Mouse (Mus musculus) adrenal gland, adult 2 months (tissue): Measurements from ENCODE around the gene Cd101. TPM values are rescaled to one million over a fixed set of nuclear protein-coding genes. Genes with fewer than 3 reads are reported as not detected.
A peak's percentile ranks its signal among the peaks of the same experiment; 100 is the strongest.

Experiments used
- DNase-seq: peaks from one replicate; pipeline ENCODE4 v3.0.0; 2021
- polyA plus RNA-seq: library from polyadenylated mRNA; depleted of rRNA; stranded (reverse); fragments of >200 nt; gene quantifications from 2 replicates; pipeline ENCODE4 v1.2.3, GENCODE M21; 2012
- total RNA-seq, 2 experiments: library from RNA; stranded (reverse); gene quantifications; 2 replicates each; pipeline ENCODE4 v1.2.3; 2021

Cd101 gene
- total and polyA plus RNA-seq, 3 experiments, result 0.04 to 0.24 (median 0.20) TPM

GRCm38 (mm10) chr3:101003575-101004356 lies 25.6 kb downstream of the Cd101 start:
- no peak for DNase-seq

DNA sequence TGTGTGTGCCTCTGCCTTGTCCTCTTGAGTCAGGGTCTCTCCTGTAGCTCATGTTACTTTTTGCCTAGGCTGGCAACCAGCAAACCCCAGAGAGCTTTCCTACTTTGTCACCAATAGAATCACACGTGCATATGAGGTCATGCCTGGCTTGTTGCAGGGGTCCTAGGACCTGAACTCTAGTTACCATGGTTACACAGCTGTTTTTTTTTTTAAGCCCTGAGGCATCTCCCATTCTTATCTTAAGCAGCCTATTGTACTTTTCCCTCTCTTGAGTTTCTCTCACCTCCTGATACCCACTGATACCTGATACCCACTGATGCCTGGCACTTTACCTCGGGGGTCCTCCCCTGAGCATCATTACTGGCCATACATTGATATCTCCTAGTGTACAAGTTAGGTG lies 29.6 kb downstream of the Cd101 start:
- no peak for DNase-seq

DNA sequence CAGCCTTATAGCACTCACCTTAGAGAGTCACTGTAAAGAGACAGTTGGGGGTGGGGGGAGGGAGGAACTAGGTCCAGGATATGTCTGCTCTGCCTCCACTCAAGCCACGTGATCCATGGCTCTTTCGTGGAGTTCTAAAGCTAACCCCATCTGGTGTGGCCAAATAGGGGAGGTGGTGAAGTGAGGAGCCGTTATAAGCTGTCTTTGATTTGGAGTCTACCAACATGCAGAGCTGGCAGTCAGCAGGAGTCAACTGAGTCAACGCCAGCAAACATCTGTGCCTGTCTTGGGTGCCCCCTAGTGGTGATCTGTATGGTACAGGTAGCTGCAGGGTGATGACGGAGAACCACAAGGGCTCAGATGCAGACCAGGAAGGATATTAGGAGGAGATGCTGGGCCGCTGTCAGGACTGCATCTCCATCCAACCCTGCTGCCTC lies 30.4 kb downstream of the Cd101 start:
- peak; percentile 77 for DNase-seq

GRCm38 (mm10) chr3:100997785-100998570 lies 31.4 kb downstream of the Cd101 start:
- DNase-seq, result no peak

DNA sequence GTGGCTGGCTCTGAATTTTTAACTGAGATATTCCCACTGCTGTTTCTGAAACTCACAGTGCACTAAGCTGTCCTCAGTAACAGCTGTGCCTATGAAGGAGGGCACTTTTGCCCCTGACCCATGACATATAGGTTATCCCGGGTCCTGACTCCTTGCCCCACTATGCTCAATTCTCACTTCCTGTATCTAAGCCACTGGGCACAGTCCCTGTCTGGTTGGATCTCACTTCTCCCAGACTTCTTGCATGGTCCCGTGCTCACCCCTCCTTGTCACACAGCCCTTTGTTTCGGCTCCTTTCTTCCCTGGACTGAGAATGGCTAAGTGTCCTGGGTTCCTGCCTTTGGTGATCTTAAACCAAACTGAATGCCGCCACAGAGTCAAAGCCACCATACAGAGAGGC lies 35.1 kb downstream of the Cd101 start:
- DNase-seq, result no peak

GRCm38 (mm10) chr3:100993718-100994117 lies 35.6 kb downstream of the Cd101 start:
- DNase-seq, result peak; percentile 38

- DNase-seq, result no peak
Observed at GRCm38 (mm10) chr3:100993158-100993557, 36.2 kb downstream of the Cd101 start.

- no peak for DNase-seq
Observed at GRCm38 (mm10) chr3:100990231-100990630, 39.1 kb downstream of the Cd101 start.

DNA sequence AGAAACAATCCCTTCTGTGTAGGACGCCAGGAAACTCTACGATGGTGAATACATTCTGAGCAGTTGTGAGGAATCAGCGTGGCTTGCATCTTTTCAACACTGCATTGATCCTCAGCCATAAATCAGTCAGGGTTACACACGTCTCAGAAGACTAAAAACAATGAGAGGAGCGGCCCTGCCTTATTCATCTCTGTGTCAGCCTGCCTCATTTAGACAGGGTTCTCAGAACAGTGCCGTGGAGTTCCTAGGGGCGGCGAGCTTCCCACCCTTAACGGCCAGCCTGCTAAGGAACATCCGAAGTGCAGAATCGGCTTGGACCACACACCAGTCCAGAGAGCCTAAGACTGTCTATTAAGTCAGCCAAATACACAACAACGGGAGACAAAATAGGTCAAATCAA lies 39.9 kb downstream of the Cd101 start:
- no peak for DNase-seq

DNA sequence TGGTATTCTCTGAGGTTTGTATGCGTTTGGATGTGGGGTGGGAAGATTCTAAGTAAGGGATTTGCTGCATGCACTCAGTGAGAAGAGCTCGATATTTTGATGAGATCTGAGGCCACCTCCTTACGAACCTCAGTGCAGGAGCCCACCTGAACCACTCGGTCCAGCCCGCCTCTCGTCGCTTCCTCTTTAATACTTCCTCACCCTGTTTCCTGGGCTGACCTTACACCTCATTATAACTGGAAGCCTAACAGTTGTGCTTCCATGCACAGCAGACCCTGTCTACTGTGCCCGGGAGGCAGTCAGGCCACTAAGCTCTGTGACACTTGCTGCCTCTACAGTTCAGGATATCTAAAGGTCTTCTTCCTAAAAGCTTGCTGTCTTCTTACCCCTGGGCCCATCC lies 50.1 kb downstream of the Cd101 start:
- DNase-seq, result no peak

DNA sequence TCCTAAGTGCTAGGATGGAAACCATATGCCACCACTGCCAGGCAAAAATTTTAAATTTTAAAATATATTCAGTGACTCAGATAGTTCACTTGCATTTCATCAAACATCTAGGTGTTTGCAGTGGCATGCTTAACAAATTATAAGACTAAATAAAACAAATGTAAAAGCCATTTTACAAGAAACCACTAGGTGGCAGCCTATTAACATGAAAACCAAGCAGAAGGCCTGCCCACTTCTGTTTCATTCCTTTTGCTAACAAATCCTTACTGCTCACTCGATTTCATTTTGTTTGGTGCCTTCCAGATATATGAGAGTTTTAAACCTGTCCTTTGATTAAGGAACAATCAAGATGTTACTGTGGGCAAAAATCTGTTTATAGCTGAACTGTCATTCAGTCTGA lies 55.5 kb downstream of the Cd101 start:
- DNase-seq, result no peak

DNA sequence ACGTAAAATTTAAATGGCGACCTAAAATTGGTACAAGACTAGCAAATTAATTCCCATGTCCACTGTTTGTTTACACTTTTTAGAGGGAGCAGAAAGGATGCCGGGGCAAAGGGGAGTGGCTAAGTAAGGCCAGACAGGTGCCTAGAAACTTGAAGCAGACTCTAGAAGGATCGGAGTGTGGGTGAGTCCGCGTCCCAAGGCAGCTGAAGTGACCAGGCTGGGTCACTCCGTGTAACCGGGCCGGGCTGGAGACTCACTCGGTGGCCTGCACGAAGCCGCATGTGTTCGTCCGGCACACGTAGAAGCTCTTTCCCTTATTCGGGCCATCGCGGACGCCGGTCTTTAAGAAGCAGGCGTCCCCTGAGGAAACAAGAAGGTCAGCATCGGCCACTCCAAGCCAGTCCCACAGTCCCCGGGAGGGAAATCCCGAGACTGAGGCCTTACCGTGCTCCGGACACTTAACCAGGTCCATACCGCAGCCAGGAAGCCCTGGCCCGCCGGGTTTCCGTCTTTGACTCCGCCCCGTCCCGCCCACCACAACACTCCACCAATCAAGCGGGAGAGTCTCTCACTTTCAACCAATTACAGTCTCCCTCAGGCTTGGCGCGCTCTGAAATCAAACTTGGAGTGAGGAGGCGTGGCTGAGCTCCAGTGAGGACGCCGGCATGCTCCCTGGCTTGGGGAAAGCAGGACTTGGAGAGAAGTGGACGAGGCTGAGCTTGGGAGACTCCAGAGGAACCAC lies 60.0 kb downstream of the Cd101 start, which contains the start of gene Ttf2:
TSS of gene Ttf2 (minus strand) at position 488 of the 742 bp plus-strand sequence.
- DNase-seq, result peak; percentile 96

DNA sequence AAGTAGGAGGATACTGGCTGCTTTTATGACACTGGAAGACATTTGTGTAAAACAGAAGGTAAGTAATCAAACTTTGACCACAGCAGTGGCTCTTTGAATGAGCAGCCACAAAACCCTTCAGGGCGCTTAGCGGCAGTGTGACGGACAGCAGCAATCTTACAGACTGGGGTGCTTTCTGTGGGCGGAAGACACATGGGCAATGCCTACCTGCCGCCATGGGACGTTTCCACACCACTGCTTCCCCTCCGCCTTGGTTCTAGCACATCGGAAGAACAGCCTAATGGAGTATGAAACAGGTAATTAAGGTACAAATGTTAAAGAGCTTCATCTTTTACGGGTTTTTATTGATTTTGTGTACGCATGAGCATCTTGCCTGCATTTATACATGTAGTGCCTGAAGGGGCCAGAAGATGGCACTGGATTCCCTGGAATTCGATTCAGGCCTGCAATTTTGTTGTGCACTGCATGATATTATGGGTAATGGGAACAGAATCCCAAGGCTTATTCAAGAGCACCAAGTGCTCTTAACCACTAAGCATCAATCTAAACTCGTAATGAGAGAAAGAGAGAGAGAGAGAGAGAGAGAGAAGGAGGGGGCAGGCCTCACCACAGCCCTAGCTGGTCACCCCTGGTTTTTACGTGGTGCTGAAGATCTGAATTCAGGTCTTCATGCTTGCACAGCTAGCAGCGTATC lies 65.4 kb downstream of the Cd101 start:
- DNase-seq, result peak; percentile 32

- DNase-seq, result no peak
Observed at GRCm38 (mm10) chr3:100961501-100961900, 67.9 kb downstream of the Cd101 start.

GRCm38 (mm10) chr3:100961007-100961406 lies 68.3 kb downstream of the Cd101 start:
- no peak for DNase-seq

DNA sequence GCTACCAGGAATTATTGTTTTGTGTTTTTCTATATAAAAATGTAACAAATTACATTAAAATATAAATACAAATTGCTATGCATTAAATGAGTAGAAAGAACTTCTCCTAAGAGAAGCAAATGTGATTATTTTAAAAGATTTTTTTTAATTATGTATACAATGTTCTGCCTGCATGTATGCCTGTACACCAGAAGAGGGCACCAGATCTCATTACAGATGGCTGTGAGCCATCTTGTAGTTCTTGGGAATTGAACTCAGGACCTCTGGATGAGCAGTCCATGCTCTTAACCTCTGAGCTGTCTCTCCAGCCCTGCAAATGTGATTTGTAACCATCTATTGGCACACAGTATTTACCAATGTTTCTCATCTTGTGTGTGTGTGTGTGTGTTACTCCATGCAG lies 74.7 kb downstream of the Cd101 start:
- DNase-seq, result no peak

DNA sequence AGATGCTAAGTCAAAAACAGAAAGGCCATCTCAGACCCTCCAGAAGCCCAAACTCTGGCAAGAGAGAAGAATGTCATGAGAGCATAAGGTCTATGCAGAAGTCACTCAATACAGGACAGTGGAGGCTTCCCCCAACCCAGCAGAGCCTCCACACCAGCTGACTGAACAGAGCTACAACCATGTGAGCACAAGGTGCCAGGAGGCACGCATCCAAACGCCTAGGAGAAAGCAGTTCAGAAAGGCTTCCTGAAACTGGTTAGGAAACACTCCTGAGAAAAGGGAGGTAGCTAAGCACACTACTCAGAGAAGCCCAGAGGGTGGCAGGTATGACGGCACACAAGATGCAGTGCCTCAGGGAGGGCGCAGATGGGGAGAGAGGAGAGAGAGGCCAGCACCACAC lies 77.8 kb downstream of the Cd101 start:
- no peak for DNase-seq

DNA sequence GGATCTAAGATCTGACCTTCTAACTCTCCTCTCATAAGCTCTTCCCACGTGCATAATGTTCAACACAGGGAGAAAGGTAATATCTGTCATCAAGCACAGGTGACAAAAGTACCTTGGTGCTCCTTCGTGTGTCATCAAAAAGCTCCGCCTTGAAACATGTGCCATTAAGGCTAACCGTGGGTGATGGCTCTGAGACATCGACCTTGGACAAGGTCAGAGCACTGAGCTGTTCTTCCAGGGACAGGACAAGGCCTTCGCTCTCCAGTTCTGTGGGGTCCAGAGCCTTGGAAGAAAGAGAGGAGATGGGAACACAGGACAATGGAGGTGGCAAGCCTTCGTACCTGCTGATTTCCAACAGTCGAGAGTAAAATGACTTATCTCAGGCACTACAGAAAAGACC lies 82.1 kb downstream of the Cd101 start:
- DNase-seq, result peak; percentile 71
